Mouse (Mus musculus) liver, embryonic 13.5 days (tissue): Measurements from ENCODE around the gene Zmynd19. TPM values are rescaled to one million over a fixed set of nuclear protein-coding genes. Genes with fewer than 3 reads are reported as not detected.
"Not testable (repeated sequence)": the region's sequence is repeated elsewhere in the genome, so short reads cannot be mapped to it uniquely, and the experiment has no call there.

ENCODE experiments used
- ATAC-seq: fragments of 200-750 bp; cut with Nextera tagmentation; 2 replicates; pipeline ENCODE4 v1.8.0; 2017; ENCODE audit warnings: low read depth, mild to moderate bottlenecking, moderate number of reproducible peaks, moderate library complexity
- DNase-seq: peaks from one replicate; pipeline ENCODE4 v3.0.0; 2022
- H3K27ac ChIP-seq: fragments of 300-500 bp; sonication (generic); 2 replicates; pipeline ENCODE4 v1.5.1; 2015; ENCODE audit warnings: moderate library complexity, mild to moderate bottlenecking, inconsistent platforms
- H3K27me3 ChIP-seq: fragments of 300-500 bp; sonication (generic); 2 replicates; pipeline ENCODE4 v1.6.1; 2015; ENCODE audit warnings: mild to moderate bottlenecking, inconsistent platforms
- H3K36me3 ChIP-seq: fragments of 300-500 bp; sonication (generic); 2 replicates; pipeline ENCODE4 v1.6.1; 2015; ENCODE audit warnings: mild to moderate bottlenecking, inconsistent platforms
- H3K4me1 ChIP-seq: fragments of 300-500 bp; sonication (generic); replicated peaks from 2 replicates; pipeline ENCODE4 v1.6.1; 2015; ENCODE audit warnings: inconsistent platforms
- H3K4me2 ChIP-seq: fragments of 300-500 bp; sonication (generic); 2 replicates; pipeline ENCODE4 v1.6.1; 2015; ENCODE audit warnings: inconsistent platforms, mild to moderate bottlenecking, moderate library complexity
- H3K4me3 ChIP-seq: fragments of 300-500 bp; sonication (generic); replicated peaks from 2 replicates; pipeline ENCODE4 v1.5.1; 2015; ENCODE audit warnings: mild to moderate bottlenecking, inconsistent platforms
- H3K9ac ChIP-seq: fragments of 300-500 bp; sonication (generic); 2 replicates; pipeline ENCODE4 v1.6.1; 2015; ENCODE audit warnings: mild to moderate bottlenecking, inconsistent platforms
- H3K9me3 ChIP-seq: fragments of 300-500 bp; sonication (generic); replicated peaks from 2 replicates; pipeline ENCODE4 v1.6.1; 2016; ENCODE audit warnings: inconsistent platforms
- WGBS: fragments of 180-500 bp; shearing (Covaris S2); methylation state at CpG from one replicate; pipeline ENCODE4 v1.1.7; 2015; ENCODE audit not compliant: insufficient replicate concordance; 5-methylcytosine and 5-hydroxymethylcytosine counted together
- polyA plus RNA-seq: library from polyadenylated mRNA; unstranded; fragments of >200 nt; fragmentation: Nextera tagmentation; extraction: Ambion mirVana; gene quantifications from 2 replicates; pipeline ENCODE4 v1.2.1, GENCODE M21; 2015

Zmynd19 gene
- polyA plus RNA-seq, 1 experiment from 2014 or later: 15.3 TPM

- Histone ChIP-seq H3K36me3 (peaks cover 36% of the 10 kb centered on the region), H3K9ac (peak overlapping the region; percentile 96), H3K4me1 (peaks cover 48% of the 10 kb centered on the region), H3K4me3 (peak overlapping the region; percentile 95), H3K9me3 (no peaks in the 10 kb centered on the region), H3K27ac (peak overlapping the region; percentile 87), H3K27me3 (no peaks in the 10 kb centered on the region), H3K4me2 (peak overlapping the region; percentile 100)
- DNase-seq (peak; percentile 22), ATAC-seq (no peak; the same call in 1 of the 2 replicates)
- 0% methylated on average over 31 of the region's 31 CpGs for WGBS
These were observed 570 bp downstream of the Zmynd19 start for GRCm38 (mm10) chr2:24950189-24950535.

GRCm38 (mm10) chr2:24952537-24953055, 3.0 kb downstream of the Zmynd19 start:
- no peaks in the 10 kb centered on the region for H3K27me3 ChIP-seq
- peak overlapping the region; percentile 36 for H3K4me3 ChIP-seq
- 20% methylated on average over 4 of the region's 4 CpGs for WGBS
- H3K27ac ChIP-seq: peak overlapping the region; percentile 83
- peak overlapping the region; percentile 100 for H3K4me2 ChIP-seq
- DNase-seq: no peak
- no peaks in the 10 kb centered on the region for H3K9me3 ChIP-seq
- peaks cover 51% of the 10 kb centered on the region for H3K4me1 ChIP-seq
- H3K9ac ChIP-seq: peak overlapping the region; percentile 53
- H3K36me3 ChIP-seq: peaks cover 60% of the 10 kb centered on the region
- peak; percentile 38 for ATAC-seq

- ATAC-seq (no peak), DNase-seq (no peak)
- Histone ChIP-seq H3K9ac (no peak overlapping the region), H3K4me3 (no peak overlapping the region), H3K27ac (no peak overlapping the region), H3K4me2 (no peak overlapping the region), H3K36me3 (peaks cover 69% of the 10 kb centered on the region), H3K27me3 (no peaks in the 10 kb centered on the region), H3K4me1 (peaks cover 19% of the 10 kb centered on the region), H3K9me3 (no peaks in the 10 kb centered on the region)
- 51% methylated on average over 3 of the region's 3 CpGs for WGBS
These were observed 11.3 kb downstream of the Zmynd19 start for GRCm38 (mm10) chr2:24960910-24961309.

GRCm38 (mm10) chr2:24962304-24963000, 12.9 kb downstream of the Zmynd19 start, which contains the start of gene Dph7:
Gene Dph7 (plus strand): TSS chr2:24962400.
- Histone ChIP-seq H3K27ac (peak within 1 kb of the TSS; percentile 74), H3K4me3 (peak within 1 kb of the TSS; percentile 80), H3K9me3 (no peaks in the 10 kb centered on the region), H3K9ac (peak within 1 kb of the TSS; percentile 86), H3K27me3 (no peaks in the 10 kb centered on the region), H3K4me2 (peak within 1 kb of the TSS; percentile 77), H3K36me3 (peaks cover 66% of the 10 kb centered on the region), H3K4me1 (peaks cover 19% of the 10 kb centered on the region)
- ATAC-seq (peak; percentile 88), DNase-seq (peak; percentile 79)
- under 1% methylated on average over 28 of the region's 28 CpGs for WGBS

- Histone ChIP-seq H3K4me3 (no peak overlapping the region), H3K27ac (no peak overlapping the region), H3K4me2 (no peak overlapping the region), H3K9ac (no peak overlapping the region), H3K27me3 (no peaks in the 10 kb centered on the region), H3K4me1 (peaks cover 15% of the 10 kb centered on the region), H3K9me3 (no peaks in the 10 kb centered on the region), H3K36me3 (peaks cover 72% of the 10 kb centered on the region)
- ATAC-seq (no peak), DNase-seq (no peak)
- 68% methylated on average over 4 of the region's 4 CpGs for WGBS
These were observed 20.8 kb downstream of the Zmynd19 start for GRCm38 (mm10) chr2:24970386-24970785.

GRCm38 (mm10) chr2:24974452-24974851, 24.9 kb downstream of the Zmynd19 start:
- H3K9ac ChIP-seq: peak overlapping the region; percentile 89
- under 1% methylated on average over 17 of the region's 17 CpGs for WGBS
- H3K4me1 ChIP-seq: peaks cover 43% of the 10 kb centered on the region
- peak overlapping the region; percentile 85 for H3K27ac ChIP-seq
- not testable (repeated sequence) for ATAC-seq, DNase-seq, H3K9me3 ChIP-seq, H3K27me3 ChIP-seq
- peaks cover 36% of the 10 kb centered on the region for H3K36me3 ChIP-seq
- H3K4me3 ChIP-seq: peak overlapping the region; percentile 88
- H3K4me2 ChIP-seq: peak overlapping the region; percentile 80

GRCm38 (mm10) chr2:24974906-24975703, 25.5 kb downstream of the Zmynd19 start, which contains the start of gene Mrpl41:
Gene Mrpl41 (minus strand): TSS chr2:24975098.
- Histone ChIP-seq H3K4me3 (peak within 1 kb of the TSS; percentile 88), H3K4me1 (peaks cover 43% of the 10 kb centered on the region), H3K9me3 (no peaks in the 10 kb centered on the region), H3K9ac (peak within 1 kb of the TSS; percentile 89), H3K4me2 (peak within 1 kb of the TSS; percentile 98), H3K27ac (peak within 1 kb of the TSS; percentile 95), H3K27me3 (no peaks in the 10 kb centered on the region), H3K36me3 (peaks cover 33% of the 10 kb centered on the region)
- peak; percentile 96 for DNase-seq
- under 1% methylated on average over 64 of the region's 64 CpGs for WGBS
- ATAC-seq: peak; percentile 94

- peak within 1 kb of the TSS; percentile 95 for H3K27ac ChIP-seq
- H3K27me3 ChIP-seq: no peaks in the 10 kb centered on the region
- peak within 1 kb of the TSS; percentile 89 for H3K9ac ChIP-seq
- peaks cover 43% of the 10 kb centered on the region for H3K4me1 ChIP-seq
- peak within 1 kb of the TSS; percentile 98 for H3K4me2 ChIP-seq
- peaks cover 33% of the 10 kb centered on the region for H3K36me3 ChIP-seq
- no peaks in the 10 kb centered on the region for H3K9me3 ChIP-seq
- 0% methylated on average over 16 of the region's 16 CpGs for WGBS
- DNase-seq: peak; percentile 81
- ATAC-seq: peak; percentile 64
- peak within 1 kb of the TSS; percentile 88 for H3K4me3 ChIP-seq
These were observed 26.2 kb downstream of the Zmynd19 start, which contains the start of gene Pnpla7 for GRCm38 (mm10) chr2:24975704-24976297. Gene Pnpla7 (plus strand): TSS chr2:24976033.

- ATAC-seq (peak; percentile 63), DNase-seq (peak; percentile 67)
- peak overlapping the region; percentile 83 for H3K9ac ChIP-seq
- H3K4me1 ChIP-seq: peaks cover 43% of the 10 kb centered on the region
- H3K27me3 ChIP-seq: no peaks in the 10 kb centered on the region
- H3K36me3 ChIP-seq: peaks cover 33% of the 10 kb centered on the region
- H3K4me3 ChIP-seq: peak overlapping the region; percentile 88
- peak overlapping the region; percentile 95 for H3K27ac ChIP-seq
- H3K9me3 ChIP-seq: no peaks in the 10 kb centered on the region
- 18% methylated on average over 5 of the region's 5 CpGs for WGBS
- H3K4me2 ChIP-seq: peak overlapping the region; percentile 98
These were observed 27.4 kb downstream of the Zmynd19 start for GRCm38 (mm10) chr2:24976960-24977359.

- no peak for DNase-seq
- Histone ChIP-seq H3K27ac (no peak overlapping the region), H3K27me3 (no peaks in the 10 kb centered on the region), H3K4me3 (no peak overlapping the region), H3K4me2 (no peak overlapping the region), H3K9me3 (no peaks in the 10 kb centered on the region), H3K9ac (no peak overlapping the region), H3K36me3 (peaks cover 73% of the 10 kb centered on the region), H3K4me1 (no peaks in the 10 kb centered on the region)
- ATAC-seq: no peak
- whole genome bisulfite sequencing: 76% methylated on average over 2 of the region's 2 CpGs
These were observed 38.2 kb downstream of the Zmynd19 start for GRCm38 (mm10) chr2:24987762-24988161.

GRCm38 (mm10) chr2:24995332-24995731, 45.7 kb downstream of the Zmynd19 start:
- Histone ChIP-seq H3K4me3 (no peak overlapping the region), H3K4me1 (no peaks in the 10 kb centered on the region), H3K36me3 (peaks cover 50% of the 10 kb centered on the region), H3K9me3 (no peaks in the 10 kb centered on the region), H3K4me2 (no peak overlapping the region), H3K27ac (no peak overlapping the region), H3K27me3 (no peaks in the 10 kb centered on the region), H3K9ac (no peak overlapping the region)
- ATAC-seq: no peak
- no peak for DNase-seq
- 86% methylated on average over 6 of the region's 6 CpGs for WGBS
